Mouse (Mus musculus) lung, postnatal 25 days (tissue): Measurements from ENCODE around the gene Trim14.
"Not testable (repeated sequence)": the region's sequence is repeated elsewhere in the genome, so short reads cannot be mapped to it uniquely, and the experiment has no call there.

Source experiments
- DNase-seq: peaks from one replicate; pipeline ENCODE4 v3.0.0; 2022; ENCODE audit warnings: low spot score

The Trim14 gene

GRCm38 (mm10) chr4:46535840-46536361, at the start of gene Trim14:
Trim14 (minus strand) TSS chr4:46536141.
- DNase-seq: peak; percentile 55

- DNase-seq: no peak
Measured at GRCm38 (mm10) chr4:46585041-46585810, 49.3 kb upstream of the Trim14 start.

GRCm38 (mm10) chr4:46584536-46584935, 48.6 kb upstream of the Trim14 start:
- DNase-seq: not testable (repeated sequence)

GRCm38 (mm10) chr4:46584084-46584483, 48.1 kb upstream of the Trim14 start:
- DNase-seq: not testable (repeated sequence)

- not testable (repeated sequence) for DNase-seq
Measured at GRCm38 (mm10) chr4:46582024-46582423, 46.1 kb upstream of the Trim14 start.

GRCm38 (mm10) chr4:46581577-46581976, 45.6 kb upstream of the Trim14 start:
- DNase-seq: not testable (repeated sequence)

- not testable (repeated sequence) for DNase-seq
Measured at GRCm38 (mm10) chr4:46580799-46581243, 44.9 kb upstream of the Trim14 start.

- not testable (repeated sequence) for DNase-seq
Measured at GRCm38 (mm10) chr4:46578796-46579346, 42.9 kb upstream of the Trim14 start.

- no peak for DNase-seq
Measured at GRCm38 (mm10) chr4:46578228-46578627, 42.3 kb upstream of the Trim14 start.

GRCm38 (mm10) chr4:46575509-46576284, 39.8 kb upstream of the Trim14 start:
- DNase-seq: not testable (repeated sequence)

- DNase-seq: no peak
Measured at GRCm38 (mm10) chr4:46574841-46575240, 38.9 kb upstream of the Trim14 start.

GRCm38 (mm10) chr4:46574024-46574753, 38.2 kb upstream of the Trim14 start:
- no peak for DNase-seq

GRCm38 (mm10) chr4:46572616-46573015, 36.7 kb upstream of the Trim14 start:
- DNase-seq: no peak

GRCm38 (mm10) chr4:46571744-46572143, 35.8 kb upstream of the Trim14 start:
- DNase-seq: no peak

GRCm38 (mm10) chr4:46569671-46570070, 33.7 kb upstream of the Trim14 start:
- no peak for DNase-seq

- no peak for DNase-seq
Measured at GRCm38 (mm10) chr4:46568169-46568568, 32.2 kb upstream of the Trim14 start.

GRCm38 (mm10) chr4:46566931-46567671, 31.2 kb upstream of the Trim14 start:
- no peak for DNase-seq

- no peak for DNase-seq
Measured at GRCm38 (mm10) chr4:46565393-46565955, 29.5 kb upstream of the Trim14 start.

- DNase-seq: no peak
Measured at GRCm38 (mm10) chr4:46564247-46564646, 28.3 kb upstream of the Trim14 start.

GRCm38 (mm10) chr4:46563847-46564246, 27.9 kb upstream of the Trim14 start:
- DNase-seq: peak; percentile 71

GRCm38 (mm10) chr4:46562841-46563240, 26.9 kb upstream of the Trim14 start:
- no peak for DNase-seq
